Mouse (Mus musculus): ENCODE measurements at regions not wholly inside any gene's neighbourhood (a gene's known extent, or its start where the extent isn't known, plus 50 kb on each side); places are given as distances from the start of the nearest gene placed in this dataset.

- DNase-seq: no peak
These were observed 65.6 kb upstream of the Med13l start for GRCm38 (mm10) chr5:118494649-118495477.

- no peak for DNase-seq
These were observed 65.1 kb upstream of the Med13l start for GRCm38 (mm10) chr5:118495478-118495760.

GRCm38 (mm10) chr5:118501624-118502023 is 58.9 kb upstream of the Med13l start:
- no peak for DNase-seq

GRCm38 (mm10) chr5:118502991-118503390 is 57.5 kb upstream of the Med13l start:
- no peak for DNase-seq

- DNase-seq: peak; percentile 43
These were observed 56.3 kb upstream of the Med13l start for GRCm38 (mm10) chr5:118504170-118504569.

GRCm38 (mm10) chr5:118504926-118505325 is 55.6 kb upstream of the Med13l start:
- no peak for DNase-seq

GRCm38 (mm10) chr5:118509871-118510270 is 50.6 kb upstream of the Med13l start:
- DNase-seq: no peak

Small RNAs in the stretch of these regions (microRNA-seq; reads per million reads assigned to microRNA genes)
- 0 reads per million in 2 experiments for gene Gm26455

All from adrenal gland, adult 2 months (tissue).